Mouse (Mus musculus) ES-Bruce4 (cell line): Measurements from ENCODE around the gene Gcgr.

Experiments used
- CTCF ChIP-seq: IDR thresholded peaks from one replicate; pipeline ENCODE4 v1.8.1; 2011; ENCODE audit warnings: low read depth, low read length
- EP300 ChIP-seq: IDR thresholded peaks from 2 replicates; pipeline ENCODE4 v1.6.1; 2011; ENCODE audit warnings: low read depth, low read length; ENCODE audit not compliant: insufficient read depth
- POLR2A ChIP-seq: IDR thresholded peaks from one replicate; pipeline ENCODE4 v1.8.1; 2011; ENCODE audit warnings: low read length; ENCODE audit not compliant: insufficient read depth

DNA sequence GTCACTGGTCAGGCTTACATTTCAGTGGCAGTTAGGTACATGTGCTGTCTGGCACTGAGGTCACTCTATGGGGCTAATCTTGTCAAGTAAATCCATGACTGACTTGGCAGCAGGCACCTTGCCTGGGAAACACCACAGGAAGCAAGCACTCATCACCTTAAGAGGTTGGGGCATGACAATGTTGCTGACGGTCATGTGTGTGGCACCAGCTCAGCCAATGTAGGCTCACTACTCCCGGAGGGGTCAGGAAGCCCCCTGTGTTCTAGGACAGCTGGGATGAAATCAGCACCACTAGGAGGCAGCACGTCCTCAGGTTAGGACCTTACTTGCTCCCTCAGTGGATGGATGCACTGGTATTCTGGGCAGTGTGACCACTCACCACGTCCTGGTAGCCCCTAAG, 11.4 kb downstream of the Gcgr start:
- TF ChIP-seq CTCF: peak; percentile 84
- no peak for TF ChIP-seq EP300
- TF ChIP-seq POLR2A: no peak
